In the genomic region with DNA sequence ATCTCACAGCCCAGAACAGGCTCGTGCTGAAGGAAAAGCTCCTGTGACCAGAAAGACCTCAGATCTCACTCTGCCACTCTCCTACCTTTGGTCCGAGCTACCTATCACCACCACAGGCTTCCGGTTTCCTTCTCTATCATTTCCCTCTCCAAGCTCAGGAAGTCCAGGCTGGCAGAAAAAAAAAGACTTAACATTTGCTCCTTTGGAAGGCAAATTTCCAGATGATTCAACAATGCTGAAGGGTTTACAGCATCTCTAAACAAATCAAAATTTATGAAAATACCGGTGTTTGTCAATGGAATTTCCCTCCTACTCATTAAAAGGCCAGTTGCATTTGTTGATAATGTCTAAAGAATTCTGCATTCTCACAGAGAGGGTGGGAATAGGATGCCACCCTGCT, we compare ENCODE assay signal across 17 mouse cellular contexts.
"Had no signal": no experiment of that assay in that cellular context is flagged by ENCODE, and none has a peak within 500 bp of the region (broad histone marks: within the 10 kb centered on the region; RNA-seq: fewer than 3 reads in every experiment).

No protein-coding gene starts in this region.

- H3K4me1 ChIP-seq: lung, embryonic 15.5 days; midbrain, embryonic 13.5 days; midbrain, embryonic 15.5 days; neural tube, embryonic 12.5 days; stomach, embryonic 15.5 days had no signal

- DNase-seq: lung, adult 18-20 months; lung, postnatal 14 days; lung, postnatal 36 days; right cerebral cortex, postnatal 14 days; thymus, adult 2 months; thymus, postnatal 25 days; thymus, postnatal 4 days had no signal

- H3K4me2 ChIP-seq: lung, embryonic 15.5 days; midbrain, embryonic 11.5 days; midbrain, embryonic 13.5 days; midbrain, embryonic 15.5 days; neural tube, embryonic 12.5 days; stomach, embryonic 15.5 days had no signal

- H3K9ac ChIP-seq: lung, embryonic 15.5 days; midbrain, embryonic 13.5 days; midbrain, embryonic 15.5 days; neural tube, embryonic 12.5 days; stomach, embryonic 15.5 days had no signal

- H3K4me3 ChIP-seq: lung, embryonic 15.5 days; megakaryocyte, embryonic 14.5 days; midbrain, embryonic 13.5 days; midbrain, embryonic 15.5 days; neural tube, embryonic 12.5 days; stomach, embryonic 15.5 days had no signal

- ATAC-seq: lung, postnatal 0 days; midbrain, embryonic 13.5 days; midbrain, embryonic 15.5 days had no signal

- H3K27me3 ChIP-seq: lung, embryonic 15.5 days; midbrain, embryonic 13.5 days; midbrain, embryonic 15.5 days; neural tube, embryonic 12.5 days; stomach, embryonic 15.5 days had no signal

- H3K36me3 ChIP-seq: lung, embryonic 15.5 days; midbrain, embryonic 13.5 days; midbrain, embryonic 15.5 days; neural tube, embryonic 12.5 days; stomach, embryonic 15.5 days had no signal

- H3K9me3 ChIP-seq: lung, embryonic 15.5 days; midbrain, embryonic 15.5 days; neural tube, embryonic 12.5 days; stomach, embryonic 15.5 days had no signal

- H3K27ac ChIP-seq: lung, embryonic 15.5 days; macrophage; midbrain, embryonic 13.5 days; midbrain, embryonic 15.5 days; neural tube, embryonic 12.5 days; stomach, embryonic 15.5 days; stomach, postnatal 0 days had no signal
